Mouse (Mus musculus): ENCODE results near the gene Ube2b.

Gene Ube2b

GRCm38 (mm10) chr11:51935636-51936434 is 64.7 kb downstream of the Ube2b start:
- DNase-seq (ENCODE audit: low spot score), result no peak

Data from MN1 (cell line).